Mouse (Mus musculus) CH12F3 (cell line): ENCODE data around the gene Slc7a8.
"Not testable (repeated sequence)": the region's sequence is repeated elsewhere in the genome, so short reads cannot be mapped to it uniquely, and the experiment has no call there.

Experiments
- in situ Hi-C: fragments of 300-500 bp; cut with MboI; formaldehyde crosslinking; loops from 2 replicates; pipeline ENCODE4 v1.14.3; 2020; ENCODE audit warnings: low sequenced_read_pairs

Slc7a8 gene

GRCm38 (mm10) chr14:54780836-54781609, 723 bp downstream of the Slc7a8 start:
- in situ Hi-C loops, result no loop called here

- in situ Hi-C loops, result no loop called here
Observed at GRCm38 (mm10) chr14:54780084-54780483, 1.7 kb downstream of the Slc7a8 start.

- in situ Hi-C loops, result no loop called here
Observed at GRCm38 (mm10) chr14:54777893-54778292, 3.9 kb downstream of the Slc7a8 start.

- in situ Hi-C loops, result no loop called here
Observed at GRCm38 (mm10) chr14:54776768-54777167, 5.0 kb downstream of the Slc7a8 start.

GRCm38 (mm10) chr14:54775534-54776041, 6.2 kb downstream of the Slc7a8 start:
- in situ Hi-C loops, result no loop called here

- in situ Hi-C loops, result no loop called here
Observed at GRCm38 (mm10) chr14:54772333-54772856, 9.4 kb downstream of the Slc7a8 start.

- in situ Hi-C loops, result no loop called here
Observed at GRCm38 (mm10) chr14:54770373-54770772, 11.4 kb downstream of the Slc7a8 start.

GRCm38 (mm10) chr14:54769068-54769425, 12.7 kb downstream of the Slc7a8 start:
- in situ Hi-C loops, result no loop called here

GRCm38 (mm10) chr14:54768314-54769067, 13.3 kb downstream of the Slc7a8 start:
- in situ Hi-C loops, result no loop called here

- in situ Hi-C loops, result not testable (repeated sequence)
Observed at GRCm38 (mm10) chr14:54766937-54767336, 14.8 kb downstream of the Slc7a8 start.

GRCm38 (mm10) chr14:54756382-54756781, 25.4 kb downstream of the Slc7a8 start:
- in situ Hi-C loops, result no loop called here

GRCm38 (mm10) chr14:54754602-54755018, 27.1 kb downstream of the Slc7a8 start:
- in situ Hi-C loops, result no loop called here

GRCm38 (mm10) chr14:54753986-54754601, 27.7 kb downstream of the Slc7a8 start:
- in situ Hi-C loops, result no loop called here

- in situ Hi-C loops, result no loop called here
Observed at GRCm38 (mm10) chr14:54752938-54753337, 28.8 kb downstream of the Slc7a8 start.

GRCm38 (mm10) chr14:54751768-54752167, 30.0 kb downstream of the Slc7a8 start:
- in situ Hi-C loops, result no loop called here

GRCm38 (mm10) chr14:54749238-54749637, 32.5 kb downstream of the Slc7a8 start:
- in situ Hi-C loops, result no loop called here

GRCm38 (mm10) chr14:54747942-54748917, 33.5 kb downstream of the Slc7a8 start:
- in situ Hi-C loops, result no loop called here

GRCm38 (mm10) chr14:54746038-54746437, 35.7 kb downstream of the Slc7a8 start:
- in situ Hi-C loops, result no loop called here

- in situ Hi-C loops, result no loop called here
Observed at GRCm38 (mm10) chr14:54744473-54744872, 37.3 kb downstream of the Slc7a8 start.

GRCm38 (mm10) chr14:54742375-54742774, 39.4 kb downstream of the Slc7a8 start:
- in situ Hi-C loops, result no loop called here
